Mouse (Mus musculus): ENCODE data around the gene Gpam. TPM values are rescaled to one million over a fixed set of nuclear protein-coding genes. Genes with fewer than 3 reads are reported as not detected.
A peak's percentile ranks its signal among the peaks of the same experiment; 100 is the strongest.
"Not testable (repeated sequence)": the region's sequence is repeated elsewhere in the genome, so short reads cannot be mapped to it uniquely, and the experiment has no call there.

The Gpam gene
- polyA plus RNA-seq, 1 experiment from 2014 or later, result 16.6 TPM

GRCm38 (mm10) chr19:55159826-55160225 lies 32.8 kb upstream of the Gpam start:
- no peaks in the 10 kb centered on the region for H3K4me1 ChIP-seq (replicated peaks)
- no peak overlapping the region for H3K9ac ChIP-seq
- no peak overlapping the region for H3K4me3 ChIP-seq (replicated peaks)
- H3K4me2 ChIP-seq, result no peak overlapping the region
- H3K27me3 ChIP-seq, result no peaks in the 10 kb centered on the region
- no peaks in the 10 kb centered on the region for H3K36me3 ChIP-seq
- no peak overlapping the region for H3K27ac ChIP-seq
- 59% methylated on average over 6 of the region's 6 CpGs for whole genome bisulfite sequencing (ENCODE audit: insufficient replicate concordance)
- H3K9me3 ChIP-seq (replicated peaks), result no peaks in the 10 kb centered on the region
- DNase-seq (no peak), ATAC-seq (ENCODE audit: low read depth) (no peak)

- WGBS (ENCODE audit: insufficient replicate concordance), result 72% methylated on average over 8 of the region's 8 CpGs
- Histone ChIP-seq H3K4me2 (no peak overlapping the region), H3K27me3 (no peaks in the 10 kb centered on the region), H3K4me3 (replicated peaks) (no peak overlapping the region), H3K9ac (no peak overlapping the region), H3K9me3 (replicated peaks) (no peaks in the 10 kb centered on the region), H3K27ac (no peak overlapping the region), H3K36me3 (no peaks in the 10 kb centered on the region), H3K4me1 (replicated peaks) (no peaks in the 10 kb centered on the region)
- ATAC-seq (ENCODE audit: low read depth) (no peak), DNase-seq (no peak)
These were observed 31.6 kb upstream of the Gpam start for GRCm38 (mm10) chr19:55158606-55159005.

GRCm38 (mm10) chr19:55157029-55157428 lies 30.0 kb upstream of the Gpam start:
- DNase-seq, result no peak
- 62% methylated on average over 7 of the region's 7 CpGs for WGBS (ENCODE audit: insufficient replicate concordance)

GRCm38 (mm10) chr19:55152983-55153382 lies 25.9 kb upstream of the Gpam start:
- H3K9me3 ChIP-seq (replicated peaks), result no peaks in the 10 kb centered on the region
- no peak overlapping the region for H3K4me3 ChIP-seq (replicated peaks)
- no peak for DNase-seq
- no peaks in the 10 kb centered on the region for H3K27me3 ChIP-seq
- 69% methylated on average over 6 of the region's 6 CpGs for WGBS (ENCODE audit: insufficient replicate concordance)
- ATAC-seq (ENCODE audit: low read depth), result no peak
- H3K4me2 ChIP-seq, result no peak overlapping the region
- H3K9ac ChIP-seq, result no peak overlapping the region
- H3K4me1 ChIP-seq (replicated peaks), result no peaks in the 10 kb centered on the region
- no peak overlapping the region for H3K27ac ChIP-seq
- no peaks in the 10 kb centered on the region for H3K36me3 ChIP-seq

More at GRCm38 (mm10) chr19:55157029-55157428, 30.0 kb upstream of the Gpam start:
- Histone ChIP-seq H3K4me1 (replicated peaks) (no peaks in the 10 kb centered on the region), H3K9me3 (replicated peaks) (no peaks in the 10 kb centered on the region), H3K4me3 (replicated peaks) (no peak overlapping the region), H3K36me3 (no peaks in the 10 kb centered on the region), H3K27me3 (no peaks in the 10 kb centered on the region), H3K4me2 (no peak overlapping the region), H3K27ac (no peak overlapping the region), H3K9ac (no peak overlapping the region)
- no peak for ATAC-seq (ENCODE audit: low read depth)

GRCm38 (mm10) chr19:55152274-55152673 lies 25.2 kb upstream of the Gpam start:
- not testable (repeated sequence) for H3K9me3 ChIP-seq (replicated peaks); H3K9ac ChIP-seq; H3K36me3 ChIP-seq; H3K4me1 ChIP-seq (replicated peaks); H3K27me3 ChIP-seq; DNase-seq; ATAC-seq (ENCODE audit: low read depth); H3K4me3 ChIP-seq (replicated peaks); H3K4me2 ChIP-seq; H3K27ac ChIP-seq
- WGBS (ENCODE audit: insufficient replicate concordance), result 42% methylated on average over 5 of the region's 6 CpGs

- Histone ChIP-seq H3K4me1 (replicated peaks) (peaks cover 8% of the 10 kb centered on the region; the same call in 1 of the 2 replicates), H3K36me3 (no peaks in the 10 kb centered on the region), H3K4me3 (replicated peaks) (no peak overlapping the region), H3K9me3 (replicated peaks) (no peaks in the 10 kb centered on the region), H3K27ac (no peak overlapping the region), H3K9ac (no peak overlapping the region), H3K27me3 (no peaks in the 10 kb centered on the region), H3K4me2 (no peak overlapping the region)
- ATAC-seq (ENCODE audit: low read depth), result no peak
- WGBS (ENCODE audit: insufficient replicate concordance), result 64% methylated on average over 6 of the region's 6 CpGs
- no peak for DNase-seq
These were observed 22.6 kb upstream of the Gpam start for GRCm38 (mm10) chr19:55149646-55150045.

- Histone ChIP-seq H3K27ac (no peak overlapping the region), H3K36me3 (no peaks in the 10 kb centered on the region), H3K9ac (no peak overlapping the region), H3K4me2 (no peak overlapping the region), H3K27me3 (no peaks in the 10 kb centered on the region), H3K4me3 (replicated peaks) (no peak overlapping the region), H3K9me3 (replicated peaks) (no peaks in the 10 kb centered on the region), H3K4me1 (replicated peaks) (peaks cover 13% of the 10 kb centered on the region; the same call in 1 of the 2 replicates)
- DNase-seq, result no peak
- WGBS (ENCODE audit: insufficient replicate concordance), result 62% methylated on average over 6 of the region's 6 CpGs
- no peak for ATAC-seq (ENCODE audit: low read depth)
These were observed 21.1 kb upstream of the Gpam start for GRCm38 (mm10) chr19:55148109-55148508.

- ATAC-seq (ENCODE audit: low read depth) (no peak), DNase-seq (no peak)
- Histone ChIP-seq H3K9me3 (replicated peaks) (no peaks in the 10 kb centered on the region), H3K4me2 (no peak overlapping the region), H3K27me3 (no peaks in the 10 kb centered on the region), H3K36me3 (no peaks in the 10 kb centered on the region), H3K4me1 (replicated peaks) (peaks cover 13% of the 10 kb centered on the region; the same call in 1 of the 2 replicates), H3K9ac (no peak overlapping the region), H3K4me3 (replicated peaks) (no peak overlapping the region), H3K27ac (no peak overlapping the region)
- WGBS (ENCODE audit: insufficient replicate concordance), result 54% methylated on average over 9 of the region's 9 CpGs
These were observed 20.5 kb upstream of the Gpam start for GRCm38 (mm10) chr19:55147568-55147967.

GRCm38 (mm10) chr19:55145136-55145535 lies 18.1 kb upstream of the Gpam start:
- Histone ChIP-seq H3K27me3 (no peaks in the 10 kb centered on the region), H3K27ac (no peak overlapping the region), H3K4me1 (replicated peaks) (peaks cover 13% of the 10 kb centered on the region; the same call in 1 of the 2 replicates), H3K36me3 (no peaks in the 10 kb centered on the region), H3K4me2 (no peak overlapping the region), H3K9ac (no peak overlapping the region), H3K4me3 (replicated peaks) (no peak overlapping the region), H3K9me3 (replicated peaks) (no peaks in the 10 kb centered on the region)
- 40% methylated on average over 2 of the region's 2 CpGs for WGBS (ENCODE audit: insufficient replicate concordance)
- no peak for DNase-seq
- 0 out of 2 replicates have a peak, but pooled peaks have one; percentile 7 for ATAC-seq (ENCODE audit: low read depth)

GRCm38 (mm10) chr19:55144691-55145090 lies 17.7 kb upstream of the Gpam start:
- ATAC-seq (ENCODE audit: low read depth), result no peak
- no peak for DNase-seq
- H3K36me3 ChIP-seq, result no peaks in the 10 kb centered on the region
- H3K9ac ChIP-seq, result no peak overlapping the region
- H3K27ac ChIP-seq, result no peak overlapping the region
- H3K4me1 ChIP-seq (replicated peaks), result peaks cover 13% of the 10 kb centered on the region; the same call in 1 of the 2 replicates
- H3K4me3 ChIP-seq (replicated peaks), result no peak overlapping the region
- no peak overlapping the region for H3K4me2 ChIP-seq
- 41% methylated on average over 5 of the region's 5 CpGs for WGBS (ENCODE audit: insufficient replicate concordance)
- no peaks in the 10 kb centered on the region for H3K27me3 ChIP-seq
- H3K9me3 ChIP-seq (replicated peaks), result no peaks in the 10 kb centered on the region

GRCm38 (mm10) chr19:55143391-55144300 lies 16.6 kb upstream of the Gpam start:
- 42% methylated on average over 11 of the region's 11 CpGs for WGBS (ENCODE audit: insufficient replicate concordance)
- no peaks in the 10 kb centered on the region for H3K36me3 ChIP-seq
- H3K27ac ChIP-seq, result no peak overlapping the region
- ATAC-seq (ENCODE audit: low read depth), result no peak
- H3K9me3 ChIP-seq (replicated peaks), result no peaks in the 10 kb centered on the region
- H3K4me3 ChIP-seq (replicated peaks), result no peak overlapping the region
- DNase-seq, result no peak
- peaks cover 18% of the 10 kb centered on the region; the same call in 1 of the 2 replicates for H3K4me1 ChIP-seq (replicated peaks)
- H3K27me3 ChIP-seq, result no peaks in the 10 kb centered on the region
- no peak overlapping the region for H3K4me2 ChIP-seq
- H3K9ac ChIP-seq, result no peak overlapping the region

- WGBS (ENCODE audit: insufficient replicate concordance), result 50% methylated on average over 7 of the region's 7 CpGs
- no peak overlapping the region for H3K4me2 ChIP-seq
These were observed 12.3 kb upstream of the Gpam start for GRCm38 (mm10) chr19:55139301-55139700.

More at GRCm38 (mm10) chr19:55139301-55139700, 12.3 kb upstream of the Gpam start:
- Histone ChIP-seq H3K27ac (no peak overlapping the region), H3K27me3 (no peaks in the 10 kb centered on the region), H3K36me3 (no peaks in the 10 kb centered on the region), H3K9me3 (replicated peaks) (no peaks in the 10 kb centered on the region), H3K4me3 (replicated peaks) (no peak overlapping the region), H3K9ac (no peak overlapping the region), H3K4me1 (replicated peaks) (peaks cover 30% of the 10 kb centered on the region; the same call in 1 of the 2 replicates)
- DNase-seq (no peak), ATAC-seq (ENCODE audit: low read depth) (peak; percentile 54; the same call in 1 of the 2 replicates)

All from liver, embryonic 13.5 days (tissue).